Mouse (Mus musculus) T-helper 1 cell (primary cell): ENCODE data around the gene Fryl.

Experiments
- in situ Hi-C: fragments of 300-600 bp; cut with MboI, MseI; formaldehyde crosslinking; loops from one replicate; pipeline ENCODE4 v1.15.1; 2025; ENCODE audit warnings: high pct_unique_total_duplicates

The Fryl gene

DNA sequence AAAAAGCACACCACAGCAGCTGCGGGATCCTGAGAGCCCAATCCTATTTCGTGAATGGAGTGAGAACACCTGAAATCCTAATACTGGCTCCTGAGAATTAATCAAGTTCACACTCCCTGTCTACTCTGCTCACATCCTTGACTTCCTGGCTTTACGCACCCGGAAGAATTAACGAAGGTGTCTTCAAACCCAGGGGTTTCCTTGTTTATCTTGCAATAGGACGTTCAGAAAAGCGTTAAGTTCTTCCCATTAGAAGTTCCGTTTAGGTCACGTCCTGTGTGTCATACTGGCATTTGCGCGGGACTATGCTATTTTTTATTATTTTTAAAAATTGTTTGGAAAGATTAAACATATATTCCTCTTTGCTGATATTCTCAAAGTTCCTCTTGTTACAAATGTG is 677 bp upstream of the Fryl start:
- in situ Hi-C loops, result no loop called here

DNA sequence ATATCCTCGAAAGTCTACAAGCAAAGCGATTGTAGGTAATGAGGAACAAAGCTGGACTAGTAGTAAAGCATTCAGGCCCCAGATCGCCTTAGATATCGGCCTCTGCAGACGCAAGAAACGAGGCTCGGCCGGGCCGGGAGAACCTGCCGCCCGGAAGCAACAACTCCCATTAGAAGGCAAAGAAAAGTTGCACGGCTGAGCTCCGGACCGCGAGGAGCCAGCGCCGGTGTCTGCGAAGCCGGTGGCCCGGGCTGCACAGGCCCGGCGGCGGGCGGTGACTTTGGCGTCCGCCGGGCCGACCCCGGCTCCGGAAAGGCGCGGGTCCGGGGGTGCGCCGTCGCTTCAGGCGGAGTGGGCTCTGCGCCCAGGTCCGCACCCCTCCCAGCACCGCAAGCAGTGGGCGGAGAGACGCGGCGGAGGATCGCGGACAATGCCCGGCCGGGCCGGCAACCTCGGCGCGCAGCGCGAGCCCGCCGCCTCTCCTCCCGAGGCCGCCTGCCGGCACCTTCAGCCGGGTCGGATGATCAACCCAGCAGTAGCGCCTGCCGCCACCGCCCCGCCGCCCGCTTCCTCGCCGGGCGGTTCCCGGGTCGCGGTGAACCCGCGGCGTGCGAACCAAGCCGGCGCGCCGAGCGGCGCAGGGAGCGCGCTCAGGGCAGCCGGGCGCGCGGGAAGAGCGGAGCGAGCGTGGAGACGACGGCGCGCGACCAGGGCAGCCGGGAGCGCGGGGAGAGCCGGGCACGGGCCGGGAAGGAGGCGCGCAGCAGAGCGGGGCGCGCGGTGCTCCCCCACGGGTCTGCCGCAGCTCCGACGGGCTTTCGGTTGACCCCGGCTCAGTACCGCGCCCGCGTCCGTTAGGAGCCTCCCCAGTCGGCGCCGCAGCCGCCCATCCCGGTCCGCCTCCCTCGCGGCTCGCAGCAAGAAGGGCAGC is 833 bp downstream of the Fryl start:
- in situ Hi-C loops, result no loop called here

DNA sequence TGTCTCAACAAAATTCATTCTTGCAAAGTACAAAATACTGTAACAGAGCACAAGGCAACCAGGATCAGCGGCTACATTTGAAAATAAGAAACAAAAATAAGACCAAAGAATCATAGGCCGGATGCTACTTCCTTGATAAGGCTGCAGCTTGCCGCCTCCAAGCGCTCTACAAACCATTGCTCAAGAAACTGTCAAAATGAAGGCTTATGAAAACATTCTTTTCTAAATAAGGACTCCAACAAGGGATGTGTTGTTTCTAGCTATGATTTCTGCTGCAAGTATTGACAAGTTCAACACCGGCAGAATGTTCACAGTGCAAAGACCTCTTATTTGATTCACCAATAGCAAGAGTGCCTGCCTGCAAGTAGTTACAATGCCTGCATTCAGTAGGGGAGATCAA is 1.8 kb downstream of the Fryl start:
- in situ Hi-C loops, result no loop called here

DNA sequence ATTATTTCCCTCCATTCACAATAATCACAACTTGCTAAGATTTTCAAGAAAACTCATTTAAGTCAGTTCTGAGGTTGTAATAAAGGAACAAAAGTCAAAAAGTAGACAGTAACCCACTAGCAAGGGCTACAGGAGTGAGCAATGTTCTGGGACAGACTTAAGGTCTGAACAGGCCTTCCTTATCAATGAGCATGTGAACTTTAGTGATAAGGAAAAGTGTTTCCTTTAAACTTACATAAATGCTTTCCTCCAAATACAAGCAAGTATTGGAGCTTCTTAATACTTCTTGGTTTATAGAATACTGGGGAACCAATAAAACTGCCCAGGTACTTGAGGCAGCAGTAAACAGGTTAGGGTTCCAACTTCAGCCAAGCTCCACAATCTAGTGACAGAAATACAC is 3.7 kb downstream of the Fryl start:
- in situ Hi-C loops, result no loop called here

DNA sequence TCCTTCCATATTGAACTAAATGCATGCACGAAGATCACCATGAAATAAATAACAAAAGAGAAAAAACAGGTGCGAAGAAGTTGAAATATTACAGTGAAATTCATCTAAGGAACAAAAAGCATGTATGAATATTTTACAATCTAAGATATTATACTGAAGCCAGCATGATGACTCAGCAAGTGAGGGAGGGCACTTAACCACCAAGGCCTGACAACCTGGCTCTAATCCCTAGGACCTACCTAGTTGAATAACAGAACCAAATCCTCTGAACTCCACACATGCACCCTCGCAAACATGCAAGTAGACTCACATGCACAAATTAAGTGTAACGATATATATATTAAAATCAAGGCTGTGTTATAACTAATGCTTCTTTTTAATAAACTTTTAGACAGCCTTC is 7.1 kb downstream of the Fryl start:
- in situ Hi-C loops, result no loop called here

DNA sequence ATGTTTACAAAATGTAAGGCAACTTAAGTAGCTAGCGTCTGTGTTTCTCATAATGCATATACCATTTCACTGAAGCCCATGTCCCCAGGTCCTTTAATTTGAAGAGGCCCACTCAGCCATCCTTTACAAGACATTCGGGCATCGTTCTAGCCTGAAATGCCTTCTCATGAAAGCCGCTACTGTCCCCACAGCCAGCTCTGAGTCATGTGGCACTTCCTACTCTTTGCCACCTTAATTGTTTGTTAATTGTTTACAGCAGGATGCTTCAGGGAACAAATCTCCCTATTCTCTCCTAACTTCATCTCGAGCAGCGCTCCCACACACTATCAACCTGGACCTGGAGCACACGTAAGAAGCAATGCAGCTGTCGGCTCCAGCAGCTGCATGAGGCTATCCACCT is 8.2 kb downstream of the Fryl start:
- in situ Hi-C loops, result no loop called here

DNA sequence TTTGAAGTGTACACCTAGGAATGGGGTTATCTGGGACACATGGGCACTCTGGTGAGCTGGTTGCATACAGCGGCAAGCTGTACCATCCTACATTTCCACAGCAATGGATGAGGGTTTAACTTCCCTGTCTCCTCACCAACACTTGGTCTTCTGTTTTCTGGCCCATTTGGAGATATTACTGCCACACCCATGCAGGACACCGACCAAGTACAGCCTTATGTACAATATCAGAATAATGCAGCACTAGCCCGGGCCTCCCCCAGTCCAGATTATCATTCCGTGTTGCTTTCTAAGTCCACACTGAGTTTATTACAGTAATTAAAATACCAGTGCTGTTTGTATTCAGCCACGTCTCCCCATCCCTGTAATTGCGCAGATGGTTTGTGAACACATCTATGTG is 10.0 kb downstream of the Fryl start:
- in situ Hi-C loops, result no loop called here

DNA sequence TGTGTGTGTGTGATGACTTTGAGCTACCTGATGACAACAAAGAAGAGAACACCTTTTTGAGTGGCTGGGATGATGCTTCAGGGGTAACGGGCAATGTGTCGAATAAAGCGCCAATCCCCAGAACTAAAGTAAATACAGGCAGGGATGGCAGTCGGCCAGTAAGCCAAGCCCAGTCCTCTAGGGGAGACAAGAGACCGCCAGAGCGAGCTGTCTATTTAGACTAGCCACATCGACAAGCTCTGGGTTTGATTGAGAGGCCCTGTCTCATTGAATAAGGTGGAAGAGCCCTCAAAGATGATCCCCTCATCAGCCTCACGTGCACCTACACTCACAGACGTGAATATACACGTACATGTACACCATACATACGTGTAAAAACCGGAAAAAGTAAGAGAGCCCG is 12.0 kb downstream of the Fryl start:
- in situ Hi-C loops, result no loop called here

DNA sequence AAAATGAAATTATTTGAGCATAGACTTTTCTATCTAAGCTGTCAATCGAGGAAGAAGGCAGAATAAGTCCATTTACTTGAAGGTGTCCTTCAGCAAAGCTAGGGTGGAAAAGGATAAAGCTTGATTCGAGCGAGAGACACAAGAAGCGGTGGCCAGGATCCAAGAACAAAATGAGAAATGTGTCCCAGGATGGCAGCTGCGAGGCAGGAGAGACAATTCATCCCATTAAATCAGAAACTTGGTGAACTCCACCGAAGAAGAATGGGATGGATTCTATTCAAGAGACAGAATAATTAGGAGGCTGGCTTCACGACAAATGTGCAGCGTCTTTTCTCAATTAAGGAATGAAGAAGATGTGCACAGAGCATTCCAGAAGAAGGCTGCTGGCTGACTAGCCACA is 14.5 kb downstream of the Fryl start:
- in situ Hi-C loops, result no loop called here

DNA sequence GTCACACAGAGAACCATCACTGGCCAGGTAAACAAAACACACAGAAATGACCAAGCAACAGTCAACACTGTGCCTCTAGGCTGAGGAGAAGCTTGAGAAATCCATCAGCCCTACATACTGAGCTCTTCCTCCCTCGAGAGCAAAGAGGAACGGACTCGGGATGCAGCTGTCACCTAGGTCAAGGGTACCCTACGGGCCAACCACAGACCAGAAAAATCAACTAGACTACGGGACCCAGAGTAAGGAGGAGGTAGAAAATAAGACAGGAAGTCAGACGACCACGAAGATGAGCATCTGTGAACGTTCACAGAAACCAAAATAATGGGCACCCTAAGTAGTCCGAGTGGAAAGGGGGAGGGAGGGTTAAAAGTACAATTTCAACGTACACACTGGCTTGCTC is 15.1 kb downstream of the Fryl start:
- in situ Hi-C loops, result no loop called here

DNA sequence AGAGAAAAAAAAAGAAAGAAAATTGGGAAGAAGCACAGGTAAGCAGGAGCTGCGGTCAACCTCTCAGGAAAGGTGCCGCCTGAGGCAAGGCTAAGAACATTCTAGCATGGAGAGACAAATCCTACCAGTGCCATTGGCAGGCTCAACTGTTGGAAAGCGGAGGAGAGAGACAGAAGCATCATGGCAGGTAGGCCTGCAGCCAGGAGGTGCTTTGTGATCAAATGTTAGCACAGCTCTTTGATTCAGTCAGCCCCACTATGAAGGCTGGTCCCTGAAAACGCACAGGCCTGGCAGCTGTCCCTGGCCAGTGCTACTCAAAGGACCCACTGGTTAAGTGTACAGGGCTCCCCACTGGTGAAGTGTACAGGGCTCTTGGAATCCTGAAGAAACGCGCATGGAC is 16.0 kb downstream of the Fryl start:
- in situ Hi-C loops, result no loop called here

DNA sequence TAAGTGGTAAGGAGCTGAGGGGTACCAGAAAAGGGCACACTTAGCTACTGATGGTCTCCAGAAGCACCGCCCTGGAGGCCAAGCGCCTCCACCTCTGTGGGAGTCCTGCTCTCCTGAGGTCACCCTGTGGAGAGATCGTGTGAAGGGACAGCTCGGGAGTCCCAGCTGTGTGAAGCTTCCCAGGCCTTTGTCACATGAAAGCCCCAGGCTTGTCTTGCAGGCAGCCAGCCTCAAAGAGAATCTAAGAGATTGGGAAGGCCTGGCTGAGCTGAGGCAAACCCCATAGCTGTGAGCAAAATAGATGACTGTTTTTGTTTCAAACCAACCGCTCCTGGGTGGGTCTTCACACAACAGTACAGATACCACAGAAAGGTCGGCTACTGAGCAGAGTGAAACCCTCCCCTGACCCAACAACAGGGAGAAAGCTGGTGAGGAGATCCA is 19.5 kb downstream of the Fryl start:
- in situ Hi-C loops, result no loop called here

DNA sequence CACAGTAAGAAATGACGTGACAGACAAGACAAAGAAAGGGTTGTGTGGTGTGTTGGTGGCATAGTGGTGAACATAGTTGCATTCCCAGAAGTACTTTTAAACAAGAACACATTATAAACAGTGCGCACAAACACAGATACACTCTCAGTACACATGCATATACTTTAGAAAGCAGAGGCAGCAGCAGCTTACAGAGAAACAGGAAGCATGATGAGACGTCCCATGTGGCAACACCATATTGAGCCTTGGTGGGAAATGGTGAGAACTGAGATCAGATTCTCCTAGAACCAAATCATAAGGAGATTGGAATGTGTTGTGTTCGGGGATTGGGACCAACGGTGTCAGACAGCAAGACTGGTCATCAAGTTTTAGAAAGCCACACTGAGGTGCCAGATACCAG is 21.2 kb downstream of the Fryl start:
- in situ Hi-C loops, result no loop called here

DNA sequence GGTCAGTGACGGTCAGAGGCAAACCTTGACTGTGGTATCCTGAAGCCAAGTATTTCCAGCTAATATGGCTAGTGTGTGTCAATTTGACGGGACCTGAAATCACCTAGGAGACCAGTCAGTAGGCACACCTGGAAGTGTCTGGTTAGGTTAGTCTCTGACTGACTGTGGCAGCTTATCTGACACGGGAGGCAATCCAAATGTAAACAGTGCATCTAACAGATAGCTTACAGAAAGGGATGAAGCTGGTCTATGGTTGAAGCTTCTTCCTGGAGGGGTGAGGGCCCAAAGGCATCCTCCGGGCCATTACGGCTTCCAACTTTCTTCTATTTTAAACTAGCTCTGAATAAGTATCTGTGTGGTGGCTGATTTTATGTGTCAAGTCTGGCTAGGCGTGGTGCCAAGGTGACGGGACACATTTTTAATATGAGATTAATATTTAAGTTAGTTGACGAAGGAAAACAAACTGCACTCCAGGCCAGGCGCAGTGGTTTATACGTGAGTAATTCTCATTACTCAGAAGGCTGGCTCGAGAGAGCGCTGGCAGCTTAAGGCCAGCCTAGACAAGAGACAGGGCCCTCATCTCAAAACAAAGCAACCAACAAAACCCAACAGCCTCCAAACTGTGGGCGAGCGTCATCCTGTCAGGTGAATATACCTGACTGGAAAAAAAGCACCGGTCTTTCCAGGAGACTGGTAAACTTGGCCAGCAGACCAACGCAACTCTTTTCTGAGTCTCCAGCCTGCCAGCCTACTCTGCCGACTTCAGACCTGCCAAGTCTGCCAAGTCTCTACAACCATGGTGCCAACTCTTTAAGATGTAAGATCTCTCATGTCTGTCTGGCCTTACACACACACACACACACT is 23.2 kb downstream of the Fryl start:
- in situ Hi-C loops, result no loop called here

DNA sequence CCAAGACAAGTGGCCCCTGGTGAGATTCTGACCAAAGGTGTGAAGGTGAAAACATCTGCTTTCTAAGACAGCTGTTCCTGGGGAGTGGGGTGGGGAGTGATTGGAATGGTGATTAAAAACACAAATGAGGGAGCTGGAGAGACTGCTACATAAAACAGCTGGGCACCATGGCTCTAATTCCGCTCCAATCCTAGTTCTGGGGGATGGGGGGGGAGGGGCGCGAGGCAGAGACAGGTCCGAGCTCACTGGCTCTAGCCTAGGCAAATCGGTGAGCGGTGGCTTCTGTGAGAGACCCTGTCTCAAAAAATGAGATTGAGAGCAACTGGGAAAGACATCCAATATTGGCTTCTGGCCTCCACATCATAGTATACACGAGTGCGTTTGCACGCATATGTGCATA is 24.2 kb downstream of the Fryl start:
- in situ Hi-C loops, result no loop called here

DNA sequence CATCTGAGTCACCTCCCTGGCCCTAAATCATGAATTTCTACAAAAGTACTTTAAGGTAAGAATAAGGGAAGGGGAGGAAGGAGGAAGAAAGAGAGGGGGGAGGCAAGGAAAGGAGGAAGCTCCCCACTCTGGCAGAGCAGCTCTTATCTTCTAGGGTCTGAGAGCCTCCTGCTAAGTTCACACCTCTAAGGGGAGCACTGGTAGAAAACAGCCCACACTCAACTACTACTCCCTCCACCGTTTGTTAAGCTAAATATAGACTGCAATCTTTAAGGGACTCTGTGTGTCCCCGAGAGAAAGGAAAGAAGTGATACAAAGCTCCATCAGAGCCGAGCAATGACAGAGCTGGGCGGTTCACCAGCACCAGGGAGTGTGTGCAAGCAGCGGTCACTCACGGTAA is 24.6 kb downstream of the Fryl start:
- in situ Hi-C loops, result no loop called here

DNA sequence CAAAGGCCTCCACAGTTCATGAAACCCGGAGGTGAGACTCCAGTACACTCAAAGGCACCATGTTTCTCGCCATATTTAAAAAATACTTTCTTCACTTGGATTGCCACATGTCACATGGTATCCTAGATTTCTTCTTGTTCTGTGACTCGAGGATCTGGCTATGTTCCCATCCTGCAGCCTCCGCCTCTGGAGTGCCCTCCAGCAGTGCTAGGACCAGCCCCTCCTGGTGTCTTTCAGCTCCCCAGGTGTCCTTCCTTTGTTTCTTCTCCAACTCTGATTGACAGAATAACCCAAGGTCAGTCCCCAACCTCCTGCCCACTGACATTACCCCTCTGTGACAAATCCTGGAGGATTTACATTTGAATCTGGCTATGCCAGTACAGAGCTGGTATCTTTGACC is 26.2 kb downstream of the Fryl start:
- in situ Hi-C loops, result no loop called here

DNA sequence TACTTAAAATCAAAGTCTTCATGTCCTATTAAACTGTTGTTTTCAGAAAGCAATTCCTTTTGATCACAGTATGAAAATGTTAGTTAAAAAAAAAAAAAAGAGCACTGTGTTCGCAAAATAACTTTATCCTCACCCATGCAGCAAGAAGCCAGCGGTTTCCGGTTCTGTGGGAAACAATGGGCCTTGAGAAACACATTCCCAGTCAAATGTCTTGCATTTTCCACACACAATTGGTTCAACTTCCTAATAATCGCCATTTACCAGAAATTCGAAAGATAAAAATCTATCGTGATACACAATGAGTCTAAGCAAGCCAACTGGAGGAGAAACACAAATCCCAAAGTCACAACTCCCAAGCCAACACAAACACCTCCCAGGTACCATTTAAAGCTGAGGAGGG is 27.0 kb downstream of the Fryl start:
- in situ Hi-C loops, result no loop called here

DNA sequence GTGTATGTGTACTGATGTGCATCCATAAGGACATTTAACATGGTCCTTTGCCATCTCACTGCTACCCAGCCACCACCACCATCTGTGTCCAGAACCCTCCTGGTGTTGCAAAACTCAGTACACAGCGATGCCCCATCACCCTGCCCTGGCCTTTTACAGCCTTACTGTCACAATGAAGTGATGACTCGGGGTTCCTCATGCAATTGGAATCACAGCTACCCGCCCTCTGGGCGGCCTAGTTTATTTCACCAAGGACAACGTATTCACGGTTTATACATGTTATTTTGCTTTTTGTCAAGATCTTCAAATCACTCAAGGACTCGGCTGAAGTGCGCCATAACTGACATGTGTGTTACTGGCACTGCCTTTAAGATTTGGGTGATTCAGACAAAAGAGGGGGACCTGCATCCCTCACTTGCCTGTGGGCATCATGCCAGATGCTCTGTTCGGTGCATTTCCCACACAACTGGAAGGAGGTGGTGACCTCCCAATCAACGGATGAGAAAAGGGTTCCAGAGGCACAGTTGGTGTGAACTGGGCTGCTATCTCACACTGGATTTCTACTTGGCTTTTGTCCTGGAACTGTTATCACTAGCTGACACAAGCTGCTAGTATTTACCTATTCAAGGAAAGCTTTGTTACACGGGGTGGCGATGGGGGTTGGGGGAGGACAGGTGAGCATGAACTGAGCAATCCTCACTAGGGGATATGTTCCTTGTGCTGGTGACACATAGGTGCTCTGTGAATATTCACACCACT is 27.9 kb downstream of the Fryl start:
- in situ Hi-C loops, result no loop called here

DNA sequence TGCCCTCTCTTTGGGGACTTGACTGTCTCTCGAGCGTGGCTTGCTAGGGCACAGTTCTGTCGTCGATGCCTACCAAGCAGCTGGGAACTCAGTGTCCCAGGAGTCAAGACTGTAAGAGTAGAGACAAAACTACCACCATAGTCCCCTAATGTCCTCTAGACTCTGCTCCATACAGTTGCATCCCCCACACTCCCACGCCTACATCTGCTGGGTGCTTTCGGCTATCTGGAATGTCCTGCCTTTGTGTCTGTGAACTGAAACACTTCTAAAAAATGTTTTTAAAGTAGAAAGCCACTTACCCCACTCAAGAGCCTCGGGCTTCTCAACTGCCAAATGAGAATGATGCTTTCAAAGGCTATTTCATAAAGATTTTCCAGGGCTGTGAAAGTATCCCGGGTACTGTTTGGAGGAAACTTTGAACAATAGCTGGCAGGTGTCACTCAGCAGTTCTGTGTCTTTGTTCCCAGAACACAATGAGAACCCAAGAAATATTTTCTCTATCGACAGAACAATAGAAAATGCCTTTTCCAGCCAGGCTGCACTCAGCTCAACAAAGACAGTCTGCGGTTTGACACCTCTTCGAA is 28.8 kb downstream of the Fryl start:
- in situ Hi-C loops, result no loop called here

DNA sequence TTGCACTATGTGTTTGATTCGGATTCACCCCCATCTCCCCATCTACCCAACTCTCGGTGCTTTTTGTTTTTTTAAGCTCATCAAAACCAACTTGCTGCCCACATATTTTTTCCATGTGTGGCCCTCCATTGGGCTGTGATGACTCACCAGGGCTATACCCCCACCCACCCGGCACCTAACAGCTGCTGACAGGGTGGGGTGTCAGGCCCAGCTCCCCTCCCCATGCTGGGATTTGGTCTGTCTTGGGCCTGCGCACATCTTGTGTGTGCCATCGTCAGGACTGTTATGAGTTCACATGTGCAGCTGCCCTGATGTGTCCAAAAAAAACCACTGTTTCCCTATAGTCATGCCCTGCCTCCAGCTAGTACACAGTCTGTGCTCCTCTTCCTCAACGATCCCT is 33.4 kb downstream of the Fryl start:
- in situ Hi-C loops, result no loop called here

DNA sequence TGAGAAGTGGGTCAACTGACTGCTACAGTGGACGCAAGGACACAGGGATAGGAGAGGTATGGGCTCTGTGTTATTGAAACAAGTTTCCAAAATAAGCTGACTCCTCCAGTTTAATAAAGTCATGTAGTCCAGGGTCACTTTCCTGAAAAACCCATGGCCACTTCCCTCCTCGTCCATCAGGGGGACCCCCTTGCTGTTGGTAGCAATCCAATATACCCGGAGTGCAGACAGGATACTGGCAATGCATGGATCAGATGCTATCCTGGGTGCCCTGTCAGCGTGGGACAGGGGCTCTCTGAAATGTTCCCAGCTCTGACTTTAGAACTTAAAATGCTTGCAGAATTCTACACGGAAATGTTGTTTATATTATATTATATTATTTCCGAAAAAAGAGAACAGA is 34.0 kb downstream of the Fryl start:
- in situ Hi-C loops, result no loop called here
